Mouse (Mus musculus) lung, postnatal 36 days (tissue): ENCODE data around the gene Neurod4.
"Not testable (repeated sequence)": the region's sequence is repeated elsewhere in the genome, so short reads cannot be mapped to it uniquely, and the experiment has no call there.

Experiments used
- DNase-seq: peaks from one replicate; pipeline ENCODE4 v3.0.0; 2022; ENCODE audit warnings: mixed read lengths

Neurod4 gene

DNA sequence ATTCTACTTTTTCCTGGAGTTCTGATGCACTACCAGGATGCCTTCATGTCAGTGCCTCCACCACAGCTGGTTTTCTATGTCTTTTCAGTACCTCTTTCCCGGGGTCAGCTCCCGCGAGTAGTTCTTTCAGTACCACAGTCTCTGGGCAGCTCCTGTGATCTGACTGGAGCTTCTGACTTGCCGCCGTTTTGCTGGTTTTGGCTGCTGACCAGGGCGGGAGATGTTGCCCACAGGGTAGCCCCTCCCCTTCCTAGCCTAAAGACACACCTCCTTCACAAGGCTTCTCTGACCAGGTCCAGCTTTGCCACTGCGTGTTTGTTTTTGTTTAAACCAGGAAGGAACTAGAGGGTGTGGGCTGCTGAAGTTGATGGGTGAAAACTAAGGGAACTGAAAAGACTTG lies at the start of gene Neurod4:
Gene Neurod4, minus strand, starts transcription at position 175 of the 400 bp plus-strand sequence.
- no peak for DNase-seq

DNA sequence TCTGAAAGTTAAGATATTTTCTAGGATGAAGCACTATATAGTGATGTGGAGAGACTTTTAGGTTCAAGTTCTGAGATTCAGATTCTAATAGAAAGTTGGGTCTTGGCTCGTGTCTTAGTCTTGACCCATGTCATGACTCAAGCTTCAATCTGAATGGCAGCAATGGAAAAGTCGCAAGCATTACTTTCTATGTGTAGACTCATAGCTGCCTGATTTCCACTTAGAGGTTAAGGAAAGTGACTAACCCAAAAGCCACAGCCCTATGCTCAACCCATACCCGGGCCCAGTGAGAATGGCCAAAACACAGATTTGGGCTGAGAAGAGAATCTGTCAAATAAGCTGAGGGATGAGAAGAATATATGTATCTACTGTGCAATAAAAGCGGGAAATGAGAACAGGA lies 44.2 kb upstream of the Neurod4 start:
- no peak for DNase-seq

DNA sequence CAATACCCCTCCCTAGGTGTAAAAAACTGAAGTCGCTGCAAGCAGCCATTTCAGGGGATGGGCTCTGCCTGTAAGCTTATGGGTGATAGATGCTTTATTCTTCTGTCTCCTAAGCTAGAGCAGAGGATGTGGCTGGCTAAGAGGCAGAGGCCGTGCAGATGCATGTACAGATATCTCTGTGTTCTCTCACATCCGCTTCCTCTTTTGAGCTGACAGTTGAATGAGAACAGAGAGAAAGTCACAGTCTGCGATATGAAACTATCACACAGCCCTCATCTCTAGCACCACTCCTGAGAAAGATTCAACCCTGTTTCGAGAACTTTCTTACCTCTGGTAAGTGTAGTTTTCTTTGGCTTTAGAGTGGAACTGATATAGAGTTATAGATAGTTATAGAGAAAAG lies 42.6 kb upstream of the Neurod4 start, which contains the start of gene Tespa1:
Gene Tespa1, plus strand, starts transcription at position 234 of the 400 bp plus-strand sequence.
- DNase-seq, result peak; percentile 53

- DNase-seq, result no peak
Measured at GRCm38 (mm10) chr10:130322062-130322461, 42.0 kb upstream of the Neurod4 start.

GRCm38 (mm10) chr10:130320715-130321114 lies 40.7 kb upstream of the Neurod4 start:
- DNase-seq, result no peak

GRCm38 (mm10) chr10:130318720-130319119 lies 38.7 kb upstream of the Neurod4 start:
- DNase-seq, result no peak

DNA sequence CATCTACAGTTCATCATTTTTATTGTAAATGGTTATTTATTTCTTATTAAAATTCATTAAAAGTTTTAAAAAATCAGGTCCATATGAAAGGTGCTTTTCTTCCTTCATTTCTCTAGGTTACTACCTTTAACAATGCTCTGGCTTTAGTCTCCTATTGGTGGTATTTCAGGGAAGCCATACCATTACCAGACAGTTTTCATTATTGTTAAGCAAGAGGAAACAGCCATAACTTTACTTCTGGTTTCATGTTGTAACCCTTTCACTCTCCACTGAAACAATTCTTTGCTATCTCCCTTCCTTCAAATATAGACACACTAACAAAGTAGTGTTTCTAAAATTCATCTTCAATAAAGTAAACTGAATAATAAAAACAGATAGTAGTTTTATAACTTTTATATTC lies 35.8 kb upstream of the Neurod4 start:
- DNase-seq, result no peak

- DNase-seq, result no peak
Measured at GRCm38 (mm10) chr10:130314110-130314829, 34.2 kb upstream of the Neurod4 start.

DNA sequence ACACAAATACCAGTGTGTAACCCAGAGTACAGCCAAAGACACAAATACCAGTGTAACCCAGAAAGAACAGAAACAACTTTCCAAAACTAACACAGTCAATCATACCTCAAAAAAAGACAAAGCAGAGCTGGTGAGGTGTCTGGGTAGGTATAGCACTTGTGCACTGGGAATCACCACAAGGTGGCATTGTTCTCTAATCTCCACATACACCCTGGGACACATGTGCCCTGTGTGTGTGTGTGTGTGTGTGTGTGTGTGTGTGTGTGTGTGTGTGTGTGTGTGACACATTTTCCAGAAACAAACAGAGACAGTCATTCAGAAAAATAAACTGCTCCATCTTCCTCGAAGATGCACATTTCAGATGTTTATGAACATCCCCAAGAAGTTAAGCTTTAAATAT lies 33.5 kb upstream of the Neurod4 start:
- peak; percentile 58 for DNase-seq

DNA sequence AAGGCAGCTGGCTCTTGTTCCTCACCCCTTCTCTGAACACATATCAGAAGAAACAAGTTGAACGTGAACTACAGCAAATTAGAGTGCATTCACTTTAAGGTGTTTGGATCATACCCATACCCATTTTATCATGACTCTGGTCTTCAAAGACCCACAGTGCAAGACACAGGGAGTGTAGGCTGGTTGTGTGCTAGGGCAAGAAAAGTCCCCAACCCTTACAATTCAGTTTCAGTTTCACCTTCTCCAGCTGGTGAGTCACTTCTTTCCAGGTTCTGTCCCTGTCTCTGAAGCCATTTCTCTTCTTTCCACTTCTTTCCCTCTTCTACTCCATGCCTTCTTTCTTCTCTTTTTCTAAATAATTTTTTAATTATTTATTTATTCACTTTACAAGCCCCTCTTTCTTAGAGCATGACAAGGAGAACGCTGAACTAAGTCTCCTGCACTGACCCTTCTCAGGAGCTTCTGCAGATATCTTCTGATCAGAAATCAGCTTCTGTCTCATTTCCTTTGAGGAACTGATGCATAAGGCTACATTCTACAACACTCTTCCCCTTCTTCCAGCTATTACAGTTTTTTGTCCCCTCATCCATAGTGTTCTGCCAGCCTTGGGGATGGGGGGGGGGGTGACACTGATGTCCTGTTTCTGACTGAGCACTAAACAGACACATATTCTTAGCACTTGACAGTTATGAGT lies 31.6 kb upstream of the Neurod4 start:
- no peak for DNase-seq

DNA sequence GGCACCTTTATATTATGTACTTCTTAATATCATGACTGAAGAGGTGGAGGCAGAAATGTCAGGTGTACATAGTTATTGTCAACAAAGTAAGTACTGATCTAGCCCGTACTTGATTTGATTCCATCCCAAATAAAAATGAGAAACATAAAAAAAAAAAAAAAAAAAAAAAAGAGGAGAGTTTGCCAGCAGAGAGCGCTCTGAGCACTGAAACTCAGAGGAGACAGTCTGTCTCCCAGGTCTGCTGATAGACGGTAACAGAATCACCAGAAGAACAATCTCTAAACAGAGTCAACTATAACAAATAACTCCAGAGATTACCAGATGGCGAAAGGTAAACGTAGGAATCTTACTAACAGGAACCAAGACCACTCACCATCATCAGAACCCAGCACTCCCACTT lies 24.1 kb upstream of the Neurod4 start:
- DNase-seq, result not testable (repeated sequence)

- not testable (repeated sequence) for DNase-seq
Measured at GRCm38 (mm10) chr10:130298748-130299147, 18.7 kb upstream of the Neurod4 start.

DNA sequence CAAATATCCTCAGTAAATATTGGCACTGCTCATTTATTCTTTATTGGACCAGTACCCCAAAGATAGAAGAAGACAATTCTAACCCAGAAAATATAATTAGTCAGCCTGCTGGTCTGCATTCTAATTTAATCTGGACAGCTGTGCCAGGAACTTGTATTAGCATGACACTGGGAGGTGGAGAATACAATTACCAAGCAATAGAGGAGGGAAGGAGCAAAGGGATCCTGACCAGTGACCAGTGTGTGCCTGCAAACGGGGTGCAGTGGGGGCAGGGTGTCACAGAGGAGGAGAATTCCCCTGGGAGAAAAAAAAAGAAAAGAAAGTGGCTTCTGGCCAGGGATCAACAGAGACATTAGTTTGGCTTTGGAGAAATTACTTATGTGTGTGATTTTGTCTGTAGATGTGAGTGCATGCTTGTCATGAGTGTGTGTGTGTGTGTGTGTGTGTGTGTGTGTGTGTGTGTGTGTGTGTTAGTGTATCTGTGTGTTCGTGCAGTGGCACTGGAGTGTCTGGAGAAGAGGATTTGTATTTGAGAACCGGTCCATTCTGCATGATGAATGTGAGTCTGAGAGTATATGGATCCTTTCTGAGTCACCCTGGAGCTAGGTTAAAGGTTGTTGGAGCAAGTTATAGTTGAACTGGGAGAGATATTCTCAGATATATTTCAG lies 13.8 kb upstream of the Neurod4 start:
- no peak for DNase-seq

- no peak for DNase-seq
Measured at GRCm38 (mm10) chr10:130288007-130288406, 8.0 kb upstream of the Neurod4 start.

DNA sequence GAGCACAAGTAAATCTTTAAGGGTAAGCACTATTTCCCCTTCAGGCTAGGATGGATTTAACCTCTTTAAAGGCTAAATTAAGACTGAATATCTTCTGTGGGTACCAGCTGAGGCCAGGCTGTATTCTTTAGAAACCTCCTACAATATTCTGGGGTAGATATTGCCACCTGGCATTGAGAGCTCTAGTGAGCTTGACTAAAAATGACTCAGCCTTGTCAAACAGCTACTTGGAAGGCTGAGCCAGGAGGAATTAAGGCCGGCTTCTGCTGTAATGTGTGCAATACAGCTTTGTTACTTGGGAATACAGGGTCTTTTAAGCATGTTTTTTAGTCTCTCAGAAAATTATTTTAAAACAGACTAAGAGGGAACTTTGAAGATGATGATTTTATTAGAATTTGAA lies 7.2 kb upstream of the Neurod4 start:
- no peak for DNase-seq

DNA sequence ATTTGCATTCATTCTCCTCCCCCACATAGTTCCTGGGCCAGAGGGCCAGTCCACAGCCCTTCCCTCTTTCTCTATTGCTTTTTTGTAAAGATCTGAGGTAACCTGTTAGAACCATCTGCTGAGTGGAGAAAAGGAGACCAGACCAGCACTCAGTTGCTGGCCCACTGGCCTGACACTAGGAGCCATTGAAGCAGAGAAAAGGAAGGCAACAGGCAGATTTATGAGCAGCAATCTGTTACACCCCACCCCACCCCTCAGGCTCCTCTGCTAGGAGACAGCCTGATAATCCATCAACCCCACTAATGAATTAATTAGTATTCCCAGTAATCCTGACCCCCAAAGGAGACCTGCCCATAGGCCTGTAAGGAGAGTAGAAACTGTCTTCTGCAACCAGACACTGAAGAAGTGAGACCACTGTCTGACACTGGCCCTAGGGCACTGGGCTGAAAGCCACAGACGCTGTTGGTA lies 2.0 kb upstream of the Neurod4 start:
- DNase-seq, result no peak

GRCm38 (mm10) chr10:130276496-130276895 lies 3.5 kb downstream of the Neurod4 start:
- DNase-seq, result no peak

DNA sequence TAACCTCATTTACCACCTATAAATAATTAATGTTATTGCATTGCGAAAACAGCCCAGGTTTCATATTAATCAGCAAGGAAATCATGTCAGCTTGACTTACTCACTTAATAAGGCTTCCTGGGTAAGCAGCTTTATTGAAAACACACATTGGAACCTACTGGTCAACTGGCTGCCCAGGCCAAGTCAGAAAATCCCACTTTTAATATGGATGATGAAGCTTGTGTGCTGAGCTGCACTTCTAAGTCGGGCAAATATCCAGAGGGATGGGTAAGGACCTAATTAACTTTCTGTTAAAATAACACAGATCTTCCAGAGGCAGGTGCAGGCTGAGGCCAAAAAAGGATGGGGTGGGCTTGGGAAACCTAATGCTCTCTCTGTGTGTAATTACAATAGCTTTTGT lies 4.3 kb downstream of the Neurod4 start:
- no peak for DNase-seq

- DNase-seq, result no peak
Measured at GRCm38 (mm10) chr10:130263203-130263602, 16.8 kb downstream of the Neurod4 start.

DNA sequence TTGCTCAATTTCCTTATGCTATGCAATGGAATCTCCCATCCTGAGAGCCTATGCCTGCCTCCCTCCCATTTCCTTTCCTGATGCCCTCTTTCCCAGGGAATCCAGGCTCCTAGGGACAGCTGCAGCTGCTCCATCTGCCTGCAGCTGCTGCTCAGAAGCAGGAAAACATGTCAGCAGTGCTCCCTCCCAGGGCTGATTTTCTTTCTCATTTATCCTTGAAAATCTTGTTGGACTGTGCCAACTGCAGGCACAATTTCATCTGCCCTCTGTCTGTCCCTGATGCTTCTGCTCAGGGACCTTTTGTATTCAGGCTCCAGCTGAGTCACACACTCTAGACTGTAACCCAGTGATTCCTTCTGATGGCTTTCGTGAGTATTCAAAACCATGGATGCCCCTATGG lies 20.6 kb downstream of the Neurod4 start:
- no peak for DNase-seq

- no peak for DNase-seq
Measured at GRCm38 (mm10) chr10:130244271-130244670, 35.8 kb downstream of the Neurod4 start.

- no peak for DNase-seq
Measured at GRCm38 (mm10) chr10:130238318-130239209, 41.5 kb downstream of the Neurod4 start.

DNA sequence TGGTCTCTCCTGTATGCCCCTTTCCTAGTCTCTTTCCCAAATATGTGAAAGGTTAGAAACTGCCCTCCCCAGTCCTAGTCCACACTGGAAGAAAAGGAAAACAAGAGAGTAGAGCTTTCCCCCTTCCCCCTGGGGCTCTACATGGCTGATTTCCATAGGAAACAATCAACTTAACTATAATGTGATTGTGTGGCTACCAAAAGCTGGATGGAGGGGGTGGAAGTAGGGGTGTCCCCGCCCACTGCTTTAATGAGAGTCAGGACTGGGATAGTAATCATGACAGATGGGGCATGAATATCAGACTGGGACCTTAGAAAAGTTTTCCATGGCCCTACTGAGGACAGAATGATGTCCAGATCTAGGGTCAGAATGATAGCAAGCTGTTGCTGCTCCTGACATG lies 45.5 kb downstream of the Neurod4 start:
- no peak for DNase-seq
